Mouse (Mus musculus) cerebellum, adult (tissue): ENCODE data around the gene Synj1.

Source experiments
- ATAC-seq: cut with Nextera tagmentation; 2 replicates; pipeline ENCODE4 v1.9.2; 2017; ENCODE audit warnings: mild to moderate bottlenecking, moderate library complexity, mixed read lengths; ENCODE audit not compliant: insufficient number of reproducible peaks, low FRiP score, low TSS enrichment

Gene Synj1

GRCm38 (mm10) chr16:90897651-90898050 is 113.5 kb downstream of the Synj1 start:
- no peak for ATAC-seq

- ATAC-seq: no peak
Measured at GRCm38 (mm10) chr16:90893792-90894191, 117.3 kb downstream of the Synj1 start.

- ATAC-seq: no peak
Measured at GRCm38 (mm10) chr16:90893019-90893418, 118.1 kb downstream of the Synj1 start.

GRCm38 (mm10) chr16:90892081-90892480 is 119.0 kb downstream of the Synj1 start:
- no peak for ATAC-seq

- no peak for ATAC-seq
Measured at GRCm38 (mm10) chr16:90891601-90892000, 119.5 kb downstream of the Synj1 start.

- ATAC-seq: no peak
Measured at GRCm38 (mm10) chr16:90890683-90891082, 120.4 kb downstream of the Synj1 start.
